Mouse (Mus musculus): ENCODE results near the gene Mageb4. TPM values are rescaled to one million over a fixed set of nuclear protein-coding genes. Genes with fewer than 3 reads are reported as not detected.
"Not testable (repeated sequence)": the region's sequence is repeated elsewhere in the genome, so short reads cannot be mapped to it uniquely, and the experiment has no call there.

Mageb4 gene
- not detected in 2 replicates for polyA plus RNA-seq (2015; fragmentation: Nextera tagmentation; extraction: Ambion mirVana)

GRCm38 (mm10) chrX:86304993-86305392 lies at the start of gene Mageb4:
Mageb4 (minus strand) TSS chrX:86305093.
- no CpG with 5 or more reads among the region's 13 CpGs for WGBS

GRCm38 (mm10) chrX:86284597-86284996 lies 20.3 kb downstream of the Mageb4 start:
- WGBS: 71% methylated on average over 1 of the region's 2 CpGs
- H3K4me1 ChIP-seq (replicated peaks); H3K4me3 ChIP-seq; H3K27ac ChIP-seq; H3K36me3 ChIP-seq; H3K27me3 ChIP-seq; H3K4me2 ChIP-seq; H3K9ac ChIP-seq; ATAC-seq (ENCODE audit: low FRiP score); H3K9me3 ChIP-seq: not testable (repeated sequence)

More at GRCm38 (mm10) chrX:86304993-86305392, at the start of gene Mageb4:
- H3K36me3 ChIP-seq; H3K27ac ChIP-seq; H3K4me3 ChIP-seq; H3K4me2 ChIP-seq; ATAC-seq (ENCODE audit: low FRiP score); H3K9ac ChIP-seq; H3K4me1 ChIP-seq (replicated peaks); H3K27me3 ChIP-seq; H3K9me3 ChIP-seq: not testable (repeated sequence)

- no CpG with 5 or more reads among the region's 1 CpGs for WGBS
- not testable (repeated sequence) for H3K4me2 ChIP-seq; ATAC-seq (ENCODE audit: low FRiP score); H3K27ac ChIP-seq; H3K9me3 ChIP-seq; H3K27me3 ChIP-seq; H3K36me3 ChIP-seq; H3K9ac ChIP-seq; H3K4me3 ChIP-seq; H3K4me1 ChIP-seq (replicated peaks)
Measured at GRCm38 (mm10) chrX:86245950-86246349, 58.9 kb downstream of the Mageb4 start.

- no peak for ATAC-seq (ENCODE audit: low FRiP score)
- Histone ChIP-seq H3K36me3 (no peaks in the 10 kb centered on the region), H3K9ac (no peak overlapping the region), H3K4me3 (no peak overlapping the region), H3K4me1 (replicated peaks) (no peaks in the 10 kb centered on the region), H3K27me3 (no peaks in the 10 kb centered on the region), H3K4me2 (no peak overlapping the region), H3K27ac (no peak overlapping the region), H3K9me3 (no peaks in the 10 kb centered on the region)
- 67% methylated on average over 1 of the region's 1 CpGs for WGBS
Measured at GRCm38 (mm10) chrX:86237246-86237645, 67.6 kb downstream of the Mageb4 start.

Other genes starting within 250 kb of the Mageb4 start
- 0.45 and 0.62 TPM in 2 replicates for gene Nr0b1, start 113.3 kb downstream of the Mageb4 start, polyA plus RNA-seq (2015; fragmentation: Nextera tagmentation; extraction: Ambion mirVana)